Mouse (Mus musculus): ENCODE data around the gene Egln3.

GRCm38 (mm10) chr12:54203656-54204045 is at the start of gene Egln3:
- TF ChIP-seq CTCF (IDR thresholded peaks at IDR 0.05; ENCODE audit: extremely low read depth, insufficient read depth, low read length) (no peak), POLR2A (IDR thresholded peaks at IDR 0.05; ENCODE audit: extremely low read depth, insufficient read depth, low read length) (0 out of 2 replicates have a peak, but pooled peaks have one; percentile 12)
